Mouse (Mus musculus): ENCODE measurements around the gene Trim3. TPM values are rescaled to one million over a fixed set of nuclear protein-coding genes. Genes with fewer than 3 reads are reported as not detected.
A peak's percentile ranks its signal among the peaks of the same experiment; 100 is the strongest.

The Trim3 gene
- polyA plus RNA-seq, 2 experiments, result 35.1 to 68.3 TPM

DNA sequence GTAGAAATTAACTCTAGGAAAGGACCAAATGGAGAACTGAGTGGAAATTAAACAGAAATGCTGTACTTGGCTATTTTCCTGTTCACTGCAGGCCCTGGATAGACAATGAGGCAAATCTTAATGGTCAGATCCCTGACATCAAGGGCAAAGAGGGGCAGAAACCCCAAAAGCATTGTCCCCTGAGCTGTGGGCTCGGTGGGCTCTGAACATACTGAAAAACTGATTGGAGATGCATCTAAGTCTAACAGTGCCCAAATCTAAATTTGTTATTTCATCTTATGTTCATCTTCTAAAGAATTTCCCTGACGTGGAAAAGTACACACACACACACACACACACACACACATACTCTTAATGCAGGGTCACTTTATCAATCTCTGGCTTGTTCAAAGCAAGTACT lies 51.4 kb downstream of the Trim3 start:
- Histone ChIP-seq H3K4me1 (ENCODE audit: control insufficient read depth, insufficient read depth, low read length) (peaks cover 10% of the 10 kb centered on the region), H3K4me3 (replicated peaks; ENCODE audit: low read length) (peak overlapping the region; percentile 83), H3K27me3 (ENCODE audit: control insufficient read depth, insufficient read depth, low read length) (no peaks in the 10 kb centered on the region), H3K9ac (ENCODE audit: low read depth, low read length, severe bottlenecking) (peak overlapping the region; percentile 74; the same call in 1 of the 2 replicates), H3K9me3 (ENCODE audit: control insufficient read depth, low read length) (no peaks in the 10 kb centered on the region), H3K27ac (replicated peaks; ENCODE audit: low read depth, low read length) (no peak overlapping the region), H3K4me2 (replicated peaks; ENCODE audit: low read depth, low read length, severe bottlenecking) (peak overlapping the region; percentile 73), H3K36me3 (ENCODE audit: control insufficient read depth, insufficient read depth, low read length) (no peaks in the 10 kb centered on the region)
- TF ChIP-seq POLR2A (IDR thresholded peaks at IDR 0.05; ENCODE audit: borderline replicate concordance, extremely low read depth, insufficient read depth, insufficient read length), result no peak
- no peak for ATAC-seq (ENCODE audit: low FRiP score, low read depth)
- 87% methylated on average over 2 of the region's 2 CpGs for WGBS
- no peak for DNase-seq (ENCODE audit: low spot score)

DNA sequence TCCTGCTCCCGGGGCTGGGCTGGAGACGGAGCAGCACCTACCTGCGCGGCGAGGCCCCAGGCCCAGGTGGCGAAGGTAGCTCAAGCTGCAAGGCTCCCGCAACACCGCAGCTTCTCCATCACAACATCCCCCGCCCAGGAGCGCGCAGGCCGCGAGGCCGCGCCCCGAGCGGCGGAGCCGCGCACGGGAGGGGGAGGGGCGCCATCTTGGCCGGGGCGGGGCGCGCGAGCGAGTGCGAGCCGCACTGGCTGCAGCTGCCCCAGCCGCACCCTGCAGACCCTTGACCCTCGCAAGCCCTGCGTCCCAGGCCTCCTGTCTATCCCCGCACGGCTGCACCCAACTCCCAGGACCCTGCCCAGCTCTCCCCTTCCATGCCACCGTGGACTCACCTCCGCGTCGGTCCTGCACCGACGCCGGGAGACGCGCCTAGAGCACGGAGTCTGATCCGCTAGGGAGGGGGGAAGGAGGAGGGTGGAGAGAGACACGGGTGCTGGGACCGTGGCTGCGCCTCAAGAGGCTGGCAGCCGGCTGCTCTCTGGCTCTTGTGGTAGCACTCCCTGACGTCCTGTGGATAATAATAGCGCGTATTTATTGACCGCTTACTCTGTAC lies 52.2 kb downstream of the Trim3 start, which contains the start of gene Apbb1:
TSS of gene Apbb1 (minus strand) at position 560 of the 610 bp plus-strand sequence.
- H3K27ac ChIP-seq (replicated peaks; ENCODE audit: low read depth, low read length), result peak within 1 kb of the TSS; percentile 68; the same call in 1 of the 2 replicates
- H3K27me3 ChIP-seq (ENCODE audit: control insufficient read depth, insufficient read depth, low read length), result no peaks in the 10 kb centered on the region
- no peaks in the 10 kb centered on the region for H3K36me3 ChIP-seq (ENCODE audit: control insufficient read depth, insufficient read depth, low read length)
- H3K4me2 ChIP-seq (replicated peaks; ENCODE audit: low read depth, low read length, severe bottlenecking), result peak within 1 kb of the TSS; percentile 73
- TF ChIP-seq POLR2A (IDR thresholded peaks at IDR 0.05; ENCODE audit: borderline replicate concordance, extremely low read depth, insufficient read depth, insufficient read length), result 0 out of 2 replicates have a peak, but pooled peaks have one; percentile 52
- H3K4me1 ChIP-seq (ENCODE audit: control insufficient read depth, insufficient read depth, low read length), result peaks cover 10% of the 10 kb centered on the region
- 2% methylated on average over 19 of the region's 54 CpGs for WGBS
- DNase-seq (ENCODE audit: low spot score), result peak; percentile 54
- peak within 1 kb of the TSS; percentile 83 for H3K4me3 ChIP-seq (replicated peaks; ENCODE audit: low read length)
- H3K9me3 ChIP-seq (ENCODE audit: control insufficient read depth, low read length), result no peaks in the 10 kb centered on the region
- ATAC-seq (ENCODE audit: low FRiP score, low read depth), result peak; percentile 96
- H3K9ac ChIP-seq (ENCODE audit: low read depth, low read length, severe bottlenecking), result peak within 1 kb of the TSS; percentile 74

GRCm38 (mm10) chr7:105580627-105581089 lies 52.7 kb downstream of the Trim3 start:
- under 1% methylated on average over 13 of the region's 22 CpGs for WGBS
- ATAC-seq (ENCODE audit: low FRiP score, low read depth), result peak; percentile 66
- Histone ChIP-seq H3K27me3 (ENCODE audit: control insufficient read depth, insufficient read depth, low read length) (no peaks in the 10 kb centered on the region), H3K36me3 (ENCODE audit: control insufficient read depth, insufficient read depth, low read length) (no peaks in the 10 kb centered on the region), H3K9me3 (ENCODE audit: control insufficient read depth, low read length) (no peaks in the 10 kb centered on the region), H3K9ac (ENCODE audit: low read depth, low read length, severe bottlenecking) (peak overlapping the region; percentile 74), H3K4me1 (ENCODE audit: control insufficient read depth, insufficient read depth, low read length) (peaks cover 10% of the 10 kb centered on the region), H3K4me2 (replicated peaks; ENCODE audit: low read depth, low read length, severe bottlenecking) (peak overlapping the region; percentile 73), H3K27ac (replicated peaks; ENCODE audit: low read depth, low read length) (peak overlapping the region; percentile 68; the same call in 1 of the 2 replicates), H3K4me3 (replicated peaks; ENCODE audit: low read length) (peak overlapping the region; percentile 83)
- TF ChIP-seq POLR2A (IDR thresholded peaks at IDR 0.05; ENCODE audit: borderline replicate concordance, extremely low read depth, insufficient read depth, insufficient read length), result no peak
- peak; percentile 10 for DNase-seq (ENCODE audit: low spot score)

GRCm38 (mm10) chr7:105578481-105578880 lies 54.9 kb downstream of the Trim3 start:
- 65% methylated on average over 2 of the region's 2 CpGs for WGBS
- Histone ChIP-seq H3K4me3 (replicated peaks; ENCODE audit: low read length) (no peak overlapping the region), H3K4me1 (ENCODE audit: control insufficient read depth, insufficient read depth, low read length) (peaks cover 10% of the 10 kb centered on the region), H3K9me3 (ENCODE audit: control insufficient read depth, low read length) (no peaks in the 10 kb centered on the region), H3K27me3 (ENCODE audit: control insufficient read depth, insufficient read depth, low read length) (no peaks in the 10 kb centered on the region), H3K9ac (ENCODE audit: low read depth, low read length, severe bottlenecking) (no peak overlapping the region), H3K4me2 (replicated peaks; ENCODE audit: low read depth, low read length, severe bottlenecking) (no peak overlapping the region), H3K27ac (replicated peaks; ENCODE audit: low read depth, low read length) (no peak overlapping the region), H3K36me3 (ENCODE audit: control insufficient read depth, insufficient read depth, low read length) (peaks cover 9% of the 10 kb centered on the region)
- ATAC-seq (ENCODE audit: low FRiP score, low read depth) (no peak), DNase-seq (ENCODE audit: low spot score) (no peak)
- TF ChIP-seq POLR2A (IDR thresholded peaks at IDR 0.05; ENCODE audit: borderline replicate concordance, extremely low read depth, insufficient read depth, insufficient read length), result no peak

DNA sequence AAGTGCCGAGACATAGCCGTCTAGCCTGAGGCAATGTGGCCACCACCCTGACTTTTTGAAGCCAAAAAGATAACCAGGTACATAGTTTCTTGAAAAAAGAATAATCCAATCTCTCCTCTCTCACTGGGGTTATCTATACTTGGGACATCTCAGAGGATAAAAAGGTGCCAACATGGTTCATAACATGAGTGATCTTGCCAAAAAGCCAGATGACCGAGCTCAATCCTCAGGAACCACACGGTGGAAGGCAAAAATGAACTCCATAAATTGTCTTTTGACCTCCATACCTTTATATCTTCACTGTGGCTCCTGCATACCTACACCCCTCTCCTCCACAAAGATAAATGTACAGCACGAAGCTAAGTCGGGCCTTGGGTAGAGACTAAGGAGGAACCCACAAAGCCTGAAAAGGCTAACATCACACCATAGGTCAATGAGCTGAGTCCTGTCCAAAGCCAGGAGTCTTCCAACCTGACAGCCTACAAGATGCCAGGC lies 55.9 kb downstream of the Trim3 start:
- WGBS, result 90% methylated on average over 6 of the region's 6 CpGs

More for the DNA sequence above, 55.9 kb downstream of the Trim3 start:
- ATAC-seq (ENCODE audit: low FRiP score, low read depth) (no peak), DNase-seq (ENCODE audit: low spot score) (no peak)
- Histone ChIP-seq H3K9ac (ENCODE audit: low read depth, low read length, severe bottlenecking) (no peak overlapping the region), H3K27ac (replicated peaks; ENCODE audit: low read depth, low read length) (no peak overlapping the region), H3K9me3 (ENCODE audit: control insufficient read depth, low read length) (no peaks in the 10 kb centered on the region), H3K27me3 (ENCODE audit: control insufficient read depth, insufficient read depth, low read length) (no peaks in the 10 kb centered on the region), H3K36me3 (ENCODE audit: control insufficient read depth, insufficient read depth, low read length) (peaks cover 15% of the 10 kb centered on the region), H3K4me1 (ENCODE audit: control insufficient read depth, insufficient read depth, low read length) (peaks cover 10% of the 10 kb centered on the region), H3K4me3 (replicated peaks; ENCODE audit: low read length) (no peak overlapping the region), H3K4me2 (replicated peaks; ENCODE audit: low read depth, low read length, severe bottlenecking) (no peak overlapping the region)
- no peak for TF ChIP-seq POLR2A (IDR thresholded peaks at IDR 0.05; ENCODE audit: borderline replicate concordance, extremely low read depth, insufficient read depth, insufficient read length)

All from limb, embryonic 14.5 days (tissue).